ENCODE assay signal across 8 mouse cellular contexts in the genomic region with DNA sequence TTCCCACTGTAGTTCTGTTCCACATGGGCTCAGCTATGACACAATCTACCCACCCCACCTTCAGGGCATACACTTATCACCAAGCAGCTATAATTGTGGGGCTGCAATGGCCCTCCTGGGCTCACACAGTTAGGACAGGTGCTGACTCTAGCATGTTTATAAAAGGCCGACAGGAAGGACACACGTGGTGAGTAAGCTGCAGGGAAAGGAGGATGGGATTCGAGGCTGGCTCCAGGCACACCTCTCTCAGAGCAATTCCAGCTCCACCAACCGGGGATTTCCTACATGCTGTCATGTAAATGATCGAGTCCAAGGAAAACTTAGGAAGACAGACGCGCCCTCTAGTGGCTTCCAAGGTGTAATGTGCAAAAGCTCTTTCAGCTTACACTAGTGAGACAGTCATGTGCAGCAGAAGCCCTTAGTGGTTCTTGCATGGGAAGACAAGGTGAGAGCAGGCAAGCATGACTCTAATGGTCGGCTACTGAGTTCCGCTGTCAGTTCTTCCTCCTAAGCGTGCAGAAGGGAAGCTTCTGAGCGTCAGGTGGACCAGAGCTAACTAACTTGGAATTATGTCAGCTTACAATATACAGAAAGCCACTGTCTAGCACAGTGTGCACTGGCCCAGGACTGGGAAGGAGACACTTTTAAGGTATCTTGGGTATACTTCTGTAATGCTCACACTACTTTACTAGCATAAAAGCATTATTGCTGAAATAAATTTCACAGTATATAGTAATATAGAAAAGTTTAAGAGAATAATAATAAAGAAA. TPM values are rescaled to one million over a fixed set of nuclear protein-coding genes. Genes with fewer than 3 reads are reported as not detected.
DNase-seq lines count a peak whose midpoint lies in the region; ATAC-seq and TF ChIP-seq lines count a peak whose summit lies in the region.

No protein-coding gene starts in this region.

- H3K9ac ChIP-seq in ES-Bruce4 (ENCODE audit: low read depth, poor library complexity, severe bottlenecking) = no peak overlapping the region
- no peak overlapping the region for H3K9ac ChIP-seq in heart, embryonic 14.5 days (ENCODE audit: low read length)
- no peak overlapping the region for H3K9ac ChIP-seq in liver, embryonic 14.5 days (replicated peaks)
- no peak overlapping the region for H3K9ac ChIP-seq in neural tube, embryonic 14.5 days (replicated peaks; ENCODE audit: low read depth, low read length)

- no peak for TF ChIP-seq EP300 in ES-Bruce4 (IDR thresholded peaks at IDR 0.05; ENCODE audit: insufficient read depth, low read depth, low read length)
- TF ChIP-seq EP300 in liver, embryonic 14.5 days (IDR thresholded peaks at IDR 0.05; ENCODE audit: low read depth) = no peak

- no peaks in the 10 kb centered on the region for H3K4me1 ChIP-seq in ES-Bruce4 (ENCODE audit: control insufficient read depth, insufficient read depth, low read length)
- H3K4me1 ChIP-seq in forebrain, embryonic 10.5 days = no peaks in the 10 kb centered on the region
- no peaks in the 10 kb centered on the region for H3K4me1 ChIP-seq in heart, embryonic 14.5 days (ENCODE audit: control insufficient read depth in 2 of 2, insufficient read depth in 2 of 2, low read length in 2 of 2)
- H3K4me1 ChIP-seq in liver, embryonic 14.5 days (replicated peaks; ENCODE audit: control insufficient read depth in 2 of 2, insufficient read depth in 2 of 2, low read length in 1 of 2) = no peaks in the 10 kb centered on the region
- H3K4me1 ChIP-seq in neural tube, embryonic 14.5 days (ENCODE audit: control insufficient read depth, insufficient read depth, low read length) = no peaks in the 10 kb centered on the region

- H3K27ac ChIP-seq in ES-Bruce4 (ENCODE audit: insufficient read depth, low read length) = no peak overlapping the region
- no peak overlapping the region for H3K27ac ChIP-seq in forebrain, embryonic 10.5 days
- H3K27ac ChIP-seq in heart, embryonic 14.5 days (replicated peaks in 1 of 2; ENCODE audit: control insufficient read depth in 1 of 2, insufficient read depth in 1 of 2, low read depth in 2 of 2, low read length in 2 of 2) = no peak overlapping the region
- no peak overlapping the region for H3K27ac ChIP-seq in liver, embryonic 14.5 days
- no peak overlapping the region for H3K27ac ChIP-seq in neural tube, embryonic 14.5 days (ENCODE audit: low read depth, low read length)

- DNase-seq in brain, embryonic 18.5 days (ENCODE audit: low read depth, low spot score) = peak; percentile 36
- DNase-seq in forebrain, embryonic 10.5 days (ENCODE audit: extremely low spot score, low spot score) = peak; percentile 61
- DNase-seq in kidney, postnatal 10 days = peak; percentile 84
- DNase-seq in liver, embryonic 14.5 days (ENCODE audit: low read depth in 3 of 3, low spot score in 3 of 3) = peak; percentile 17 to 28 (median 20)
- peak; percentile 27 to 53 for DNase-seq in urinary bladder, postnatal 36 days (ENCODE audit: low spot score in 2 of 2)

- H3K27me3 ChIP-seq in ES-Bruce4 (ENCODE audit: control insufficient read depth, insufficient read depth, low read length, poor library complexity, severe bottlenecking) = no peaks in the 10 kb centered on the region
- no peaks in the 10 kb centered on the region for H3K27me3 ChIP-seq in forebrain, embryonic 10.5 days (ENCODE audit: poor library complexity, severe bottlenecking)
- no peaks in the 10 kb centered on the region for H3K27me3 ChIP-seq in heart, embryonic 14.5 days (ENCODE audit: control insufficient read depth, insufficient read depth, low read length)
- H3K27me3 ChIP-seq in liver, embryonic 14.5 days (ENCODE audit: control insufficient read depth, insufficient read depth, low read length) = no peaks in the 10 kb centered on the region
- no peaks in the 10 kb centered on the region for H3K27me3 ChIP-seq in neural tube, embryonic 14.5 days (ENCODE audit: control insufficient read depth, insufficient read depth, low read length)

- H3K4me3 ChIP-seq in ES-Bruce4 (ENCODE audit: low read depth, low read length) = no peak overlapping the region
- H3K4me3 ChIP-seq in forebrain, embryonic 10.5 days = no peak overlapping the region
- no peak overlapping the region for H3K4me3 ChIP-seq in heart, embryonic 14.5 days (ENCODE audit: control insufficient read depth in 1 of 2, insufficient read depth in 1 of 2, low read depth in 1 of 2, low read length in 2 of 2)
- H3K4me3 ChIP-seq in liver, embryonic 14.5 days (ENCODE audit: insufficient read depth in 1 of 2, low read depth in 2 of 2, low read length in 2 of 2) = no peak overlapping the region
- no peak overlapping the region for H3K4me3 ChIP-seq in neural tube, embryonic 14.5 days (ENCODE audit: low read depth, low read length)

- peak; percentile 29 for TF ChIP-seq CTCF in ES-Bruce4 (IDR thresholded peaks at IDR 0.05; ENCODE audit: low read depth, low read length)
- TF ChIP-seq CTCF in liver, embryonic 14.5 days (IDR thresholded peaks at IDR 0.05; ENCODE audit: low read depth) = peak; percentile 74

- 0 out of 2 replicates have a peak, but pooled peaks have one; percentile 50 for ATAC-seq in heart, embryonic 14.5 days (ENCODE audit: insufficient number of reproducible peaks, insufficient read depth, low FRiP score, low read depth)
- peak; percentile 51 for ATAC-seq in liver, embryonic 14.5 days (ENCODE audit: insufficient read depth)
- peak; percentile 81; the same call in 1 of the 2 replicates for ATAC-seq in neural tube, embryonic 14.5 days (ENCODE audit: low read depth)

- TF ChIP-seq POLR2A in ES-Bruce4 (IDR thresholded peaks at IDR 0.05; ENCODE audit: insufficient read depth, low read length) = no peak

- H3K4me2 ChIP-seq in heart, embryonic 14.5 days (ENCODE audit: low read length) = no peak overlapping the region
- H3K4me2 ChIP-seq in liver, embryonic 14.5 days (ENCODE audit: low read depth) = no peak overlapping the region
- H3K4me2 ChIP-seq in neural tube, embryonic 14.5 days (ENCODE audit: low read depth, low read length) = no peak overlapping the region

- WGBS in forebrain, embryonic 10.5 days = 40% methylated on average over 11 of the region's 11 CpGs
- WGBS in heart, embryonic 14.5 days = 29% methylated on average over 11 of the region's 11 CpGs
- WGBS in liver, embryonic 14.5 days (ENCODE audit: insufficient replicate concordance) = 48% methylated on average over 11 of the region's 11 CpGs
- WGBS in neural tube, embryonic 14.5 days = 37% methylated on average over 11 of the region's 11 CpGs

- no peaks in the 10 kb centered on the region for H3K9me3 ChIP-seq in ES-Bruce4 (replicated peaks; ENCODE audit: control insufficient read depth, insufficient read depth, low read length, poor library complexity, severe bottlenecking)
- H3K9me3 ChIP-seq in forebrain, embryonic 10.5 days = no peaks in the 10 kb centered on the region
- H3K9me3 ChIP-seq in heart, embryonic 14.5 days (ENCODE audit: control insufficient read depth, low read length) = no peaks in the 10 kb centered on the region
- H3K9me3 ChIP-seq in liver, embryonic 14.5 days (ENCODE audit: control insufficient read depth, low read length) = no peaks in the 10 kb centered on the region
- no peaks in the 10 kb centered on the region for H3K9me3 ChIP-seq in neural tube, embryonic 14.5 days (ENCODE audit: control insufficient read depth, low read length)

- peaks cover 20% of the 10 kb centered on the region for H3K36me3 ChIP-seq in ES-Bruce4 (ENCODE audit: control insufficient read depth, insufficient read depth, low read length, poor library complexity, severe bottlenecking)
- H3K36me3 ChIP-seq in forebrain, embryonic 10.5 days (replicated peaks) = peaks cover 83% of the 10 kb centered on the region
- peaks cover 80% of the 10 kb centered on the region for H3K36me3 ChIP-seq in heart, embryonic 14.5 days (ENCODE audit: control insufficient read depth, insufficient read depth, low read length)
- H3K36me3 ChIP-seq in liver, embryonic 14.5 days (replicated peaks; ENCODE audit: control insufficient read depth, insufficient read depth, low read depth) = peaks cover 38% of the 10 kb centered on the region
- 0 out of 2 replicates have a peak, but pooled peaks cover 9% of the 10 kb centered on the region for H3K36me3 ChIP-seq in neural tube, embryonic 14.5 days (ENCODE audit: control insufficient read depth, insufficient read depth, low read length)

RNA-seq across cellular contexts. Expression of a gene that starts 14.0 kb away (rescaled TPM):
- 44.6 and 48.6 TPM in 2 replicates for polyA plus RNA-seq in ES-Bruce4 (2011; ENCODE audit: insufficient read depth, insufficient read length, low read depth, missing spikeins)
- polyA plus RNA-seq in forebrain, embryonic 10.5 days (2016; fragmentation: Nextera tagmentation; extraction: Ambion mirVana) = 37.1 and 37.9 TPM in 2 replicates
- 15.3 and 15.5 TPM in 2 replicates for polyA plus RNA-seq in heart, embryonic 14.5 days (2014; fragmentation: Nextera tagmentation; extraction: Ambion mirVana)
- polyA plus RNA-seq in liver, embryonic 14.5 days (2012; rRNA removed) = 3.5 and 5.9 TPM in 2 replicates
- polyA plus RNA-seq in liver, embryonic 14.5 days (2014; fragmentation: Nextera tagmentation; extraction: Ambion mirVana) = 5.6 and 6.4 TPM in 2 replicates
- 16.6 and 19.8 TPM in 2 replicates for polyA plus RNA-seq in neural tube, embryonic 14.5 days (2014; fragmentation: Nextera tagmentation; extraction: Ambion mirVana)

Comparison
In these comparisons a context has a peak if more than half of its experiments do, and no peak if none do; other contexts are left out.
1. DNase-seq: peak in every context shown above with its lines; median percentile 84 in kidney, postnatal 10 days; 61 in forebrain, embryonic 10.5 days; 40 in urinary bladder, postnatal 36 days; 36 in brain, embryonic 18.5 days; 20 in liver, embryonic 14.5 days.